Mouse (Mus musculus) heart, adult 2 months (tissue): ENCODE results near the gene Smim22. TPM values are rescaled to one million over a fixed set of nuclear protein-coding genes. Genes with fewer than 3 reads are reported as not detected.

Experiments
- DNase-seq, 2 experiments: peaks; one replicate each; pipeline ENCODE4 v3.0.0; 2021
- H3K27ac ChIP-seq: fragments of 200-600 bp; 2 replicates; pipeline ENCODE4 v1.8.1; 2022
- H3K27me3 ChIP-seq: fragments of 200-500 bp; 2 replicates; pipeline ENCODE4 v1.6.1; 2012; ENCODE audit warnings: mild to moderate bottlenecking, low read length, inconsistent platforms, mixed read lengths; ENCODE audit not compliant: control insufficient read depth, insufficient read depth
- H3K36me3 ChIP-seq: fragments of 200-500 bp; 2 replicates; pipeline ENCODE4 v1.6.1; 2012; ENCODE audit warnings: low read length, inconsistent platforms; ENCODE audit not compliant: control insufficient read depth, insufficient read depth
- H3K4me1 ChIP-seq: fragments of 200-500 bp; 2 replicates; pipeline ENCODE4 v1.6.1; 2011; ENCODE audit warnings: low read length; ENCODE audit not compliant: control insufficient read depth, insufficient read depth
- H3K4me3 ChIP-seq: fragments of 200-600 bp; 2 replicates; pipeline ENCODE4 v1.8.1; 2022
- H3K79me2 ChIP-seq: fragments of 200-500 bp; replicated peaks from 2 replicates; pipeline ENCODE4 v1.6.1; 2012; ENCODE audit warnings: mild to moderate bottlenecking, inconsistent platforms, low read length, moderate library complexity, mixed read lengths; ENCODE audit not compliant: control insufficient read depth, insufficient read depth
- H3K9ac ChIP-seq: fragments of 200-500 bp; 2 replicates; pipeline ENCODE4 v1.6.1; 2012; ENCODE audit warnings: low read depth, mild to moderate bottlenecking, control low read depth, inconsistent platforms, low read length, mixed read lengths
- CTCF ChIP-seq: fragments of 200-600 bp; IDR thresholded peaks from 2 replicates; pipeline ENCODE4 v1.8.1; 2022; ENCODE audit warnings: antibody characterized with exemption, mild to moderate bottlenecking, moderate library complexity
- EP300 ChIP-seq: fragments of 200-500 bp; IDR thresholded peaks from 2 replicates; pipeline ENCODE4 v1.6.1; 2011; ENCODE audit warnings: low read depth, low read length, control low read depth; ENCODE audit not compliant: insufficient read depth
- POLR2A ChIP-seq: fragments of 200-500 bp; IDR thresholded peaks from 2 replicates; pipeline ENCODE4 v1.6.1; 2011; ENCODE audit warnings: mild to moderate bottlenecking, low read depth, low read length, control low read depth; ENCODE audit not compliant: insufficient read depth
- WGBS: fragments of 180-500 bp; shearing (Covaris S2); methylation state at CpG from one replicate; pipeline ENCODE4 v1.1.7; 2018; 5-methylcytosine and 5-hydroxymethylcytosine counted together
- intact Hi-C: fragments of 180-260 bp; cut with DNase I; formaldehyde crosslinking; loops from one replicate; pipeline ENCODE4 v1.15.1; 2025
- polyA plus RNA-seq: library from polyadenylated mRNA; depleted of rRNA; stranded (reverse); fragments of >200 nt; gene quantifications from 2 replicates; pipeline ENCODE4 v1.2.3, GENCODE M21; 2012
- total RNA-seq, 2 experiments: library from RNA; stranded (reverse); gene quantifications; 2 replicates each; pipeline ENCODE4 v1.2.3; 2021

The Smim22 gene
- total and polyA plus RNA-seq, 3 experiments: 2.1 TPM; not detected in 2

GRCm38 (mm10) chr16:4997553-4997952 lies 9.5 kb upstream of the Smim22 start, which contains the start of gene Sept12:
Gene Sept12 (minus strand): TSS chr16:4997852.
- Histone ChIP-seq H3K27me3 (no peaks in the 10 kb centered on the region), H3K27ac (no peak within 1 kb of the TSS), H3K9ac (no peak within 1 kb of the TSS), H3K36me3 (no peaks in the 10 kb centered on the region), H3K4me3 (no peak within 1 kb of the TSS), H3K79me2 (no peaks in the 10 kb centered on the region), H3K4me1 (peaks cover 2% of the 10 kb centered on the region)
- 12% methylated on average over 3 of the region's 3 CpGs for WGBS
- TF ChIP-seq CTCF: no peak
- no peak for TF ChIP-seq EP300
- no peak for TF ChIP-seq POLR2A
- intact Hi-C loops: no loop called here
- DNase-seq: peak in 1 of 2 experiments; percentile 33

DNA sequence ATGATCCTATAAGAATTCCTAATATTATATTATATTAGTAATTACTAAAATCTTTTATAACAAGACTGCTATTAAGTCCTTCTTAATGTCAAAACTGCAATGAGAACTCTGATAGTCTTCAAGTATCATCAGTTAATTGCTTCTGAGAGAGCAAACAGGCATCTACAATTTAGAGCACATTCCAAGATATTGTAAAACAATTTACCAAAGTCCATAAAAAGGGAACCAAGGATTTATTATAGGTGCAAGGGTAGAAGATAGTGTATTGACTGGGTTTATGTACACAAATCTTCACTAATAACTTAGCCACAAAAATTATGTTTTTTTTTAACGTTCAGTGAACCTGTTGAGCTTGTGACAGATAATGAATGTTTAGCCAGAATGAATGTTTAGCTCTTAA lies 8.1 kb upstream of the Smim22 start:
- WGBS: 82% methylated on average over 1 of the region's 1 CpGs
- H3K4me3 ChIP-seq: no peak overlapping the region
- H3K9ac ChIP-seq: no peak overlapping the region
- TF ChIP-seq CTCF: no peak
- TF ChIP-seq EP300: no peak
- intact Hi-C loops: no loop called here
- H3K27ac ChIP-seq: no peak overlapping the region
- no peaks in the 10 kb centered on the region for H3K36me3 ChIP-seq
- H3K27me3 ChIP-seq: no peaks in the 10 kb centered on the region
- H3K79me2 ChIP-seq: no peaks in the 10 kb centered on the region
- no peak for DNase-seq
- peaks cover 2% of the 10 kb centered on the region for H3K4me1 ChIP-seq

- Histone ChIP-seq H3K4me3 (no peak overlapping the region), H3K27ac (no peak overlapping the region), H3K4me1 (peaks cover 2% of the 10 kb centered on the region), H3K9ac (no peak overlapping the region), H3K27me3 (no peaks in the 10 kb centered on the region), H3K79me2 (no peaks in the 10 kb centered on the region), H3K36me3 (no peaks in the 10 kb centered on the region)
- WGBS: 59% methylated on average over 3 of the region's 3 CpGs
- TF ChIP-seq EP300: no peak
- TF ChIP-seq CTCF: no peak
- TF ChIP-seq POLR2A: no peak
- intact Hi-C loops: no loop called here
- no peak for DNase-seq
These were observed 6.5 kb upstream of the Smim22 start for GRCm38 (mm10) chr16:5000611-5001010.

DNA sequence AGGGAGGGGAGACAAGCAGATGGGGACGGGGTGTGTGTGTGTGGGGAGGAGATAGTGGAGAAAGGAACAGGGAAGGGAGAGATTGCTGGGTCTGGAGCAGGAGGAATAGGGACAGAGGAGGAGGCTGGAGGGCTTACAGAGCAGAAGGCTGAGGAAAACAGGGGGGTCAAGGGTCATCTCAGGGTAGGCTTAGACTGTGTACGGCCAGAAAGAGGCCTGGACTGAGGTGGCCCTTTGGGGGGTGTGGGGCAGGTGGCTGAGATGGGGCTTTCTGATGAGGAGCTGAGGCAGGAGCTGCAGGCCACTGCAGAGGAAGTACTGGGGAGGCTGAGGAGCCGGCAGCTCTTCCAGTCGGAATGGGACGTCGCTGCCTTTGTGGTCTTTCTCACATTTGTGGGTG lies 404 bp downstream of the Smim22 start:
- H3K79me2 ChIP-seq: no peaks in the 10 kb centered on the region
- H3K4me3 ChIP-seq: no peak overlapping the region
- H3K9ac ChIP-seq: no peak overlapping the region
- DNase-seq: no peak
- H3K4me1 ChIP-seq: no peaks in the 10 kb centered on the region; the same call in none of the 2 replicates
- no peaks in the 10 kb centered on the region for H3K36me3 ChIP-seq
- H3K27ac ChIP-seq: no peak overlapping the region
- TF ChIP-seq POLR2A: no peak
- no peak for TF ChIP-seq EP300
- no peak for TF ChIP-seq CTCF
- intact Hi-C loops: no loop called here
- 62% methylated on average over 6 of the region's 6 CpGs for WGBS
- H3K27me3 ChIP-seq: no peaks in the 10 kb centered on the region

DNA sequence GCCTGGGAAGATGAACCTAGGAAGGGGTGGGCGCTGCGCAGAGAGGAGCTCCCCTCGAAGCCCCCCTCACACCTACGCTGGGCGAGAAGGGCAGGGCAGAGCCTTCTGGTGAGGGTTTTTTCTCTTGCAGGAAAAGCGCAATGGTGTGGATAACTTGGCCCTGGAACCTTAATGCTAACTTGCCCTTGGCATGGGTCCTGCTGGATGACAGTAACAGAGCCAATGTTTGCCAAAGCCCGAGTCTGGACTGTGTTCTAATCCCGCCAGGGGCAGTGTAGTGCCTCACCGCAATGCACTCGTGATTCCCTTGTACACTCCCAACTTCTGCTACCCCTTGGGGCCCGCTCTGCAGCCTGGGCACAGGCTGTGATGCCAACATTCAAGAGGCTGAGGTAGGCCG lies 988 bp downstream of the Smim22 start:
- H3K4me1 ChIP-seq: no peaks in the 10 kb centered on the region; the same call in none of the 2 replicates
- no peak overlapping the region for H3K27ac ChIP-seq
- no peak overlapping the region for H3K4me3 ChIP-seq
- no peak overlapping the region for H3K9ac ChIP-seq
- TF ChIP-seq EP300: no peak
- TF ChIP-seq CTCF: no peak
- H3K79me2 ChIP-seq: no peaks in the 10 kb centered on the region
- H3K36me3 ChIP-seq: no peaks in the 10 kb centered on the region
- no peak for DNase-seq
- no peaks in the 10 kb centered on the region for H3K27me3 ChIP-seq
- 86% methylated on average over 12 of the region's 12 CpGs for WGBS
- intact Hi-C loops: no loop called here

- no peaks in the 10 kb centered on the region for H3K27me3 ChIP-seq
- no peaks in the 10 kb centered on the region; the same call in none of the 2 replicates for H3K4me1 ChIP-seq
- intact Hi-C loops: loop anchor here (5.0 kb wide), 1 partner anchor 43 kb away; no protein-coding TSS in a partner anchor
- WGBS: 82% methylated on average over 10 of the region's 10 CpGs
- H3K36me3 ChIP-seq: no peaks in the 10 kb centered on the region
- peak in 1 of 2 experiments; percentile 31 for DNase-seq
- no peak overlapping the region for H3K9ac ChIP-seq
- TF ChIP-seq POLR2A (no peak), EP300 (no peak), CTCF (no peak)
- no peak overlapping the region for H3K27ac ChIP-seq
- no peaks in the 10 kb centered on the region for H3K79me2 ChIP-seq
- no peak overlapping the region for H3K4me3 ChIP-seq
These were observed 3.4 kb downstream of the Smim22 start for GRCm38 (mm10) chr16:5010371-5010935.
